Mouse (Mus musculus): ENCODE results near the gene Grin2d. TPM values are rescaled to one million over a fixed set of nuclear protein-coding genes. Genes with fewer than 3 reads are reported as not detected.

Gene Grin2d
- polyA plus RNA-seq, 1 experiment from 2014 or later, result 0.39 TPM

GRCm38 (mm10) chr7:45790721-45791120 is 87.5 kb downstream of the Grin2d start:
- 0 out of 2 replicates have a peak, but pooled peaks cover 3% of the 10 kb centered on the region for H3K4me1 ChIP-seq (replicated peaks; ENCODE audit: control insufficient read depth, insufficient read depth, low read length)
- DNase-seq (ENCODE audit: low spot score) (no peak), ATAC-seq (ENCODE audit: low FRiP score) (no peak)
- no peak overlapping the region for H3K4me2 ChIP-seq (replicated peaks; ENCODE audit: low read depth, low read length)
- no peak overlapping the region for H3K27ac ChIP-seq (ENCODE audit: low read depth, low read length)
- H3K9me3 ChIP-seq (ENCODE audit: control insufficient read depth, low read length), result no peaks in the 10 kb centered on the region
- no peak overlapping the region for H3K9ac ChIP-seq (ENCODE audit: low read depth, low read length)
- H3K4me3 ChIP-seq (ENCODE audit: low read depth, low read length), result no peak overlapping the region
- H3K27me3 ChIP-seq (ENCODE audit: control insufficient read depth, insufficient read depth, low read length), result peaks cover 2% of the 10 kb centered on the region
- 89% methylated on average over 6 of the region's 6 CpGs for WGBS
- peaks cover 13% of the 10 kb centered on the region for H3K36me3 ChIP-seq (ENCODE audit: control insufficient read depth, insufficient read depth, low read length)

GRCm38 (mm10) chr7:45787642-45788041 is 90.5 kb downstream of the Grin2d start:
- WGBS, result 85% methylated on average over 22 of the region's 22 CpGs

GRCm38 (mm10) chr7:45786661-45787413 is 91.3 kb downstream of the Grin2d start:
- H3K36me3 ChIP-seq (ENCODE audit: control insufficient read depth, insufficient read depth, low read length), result peaks cover 11% of the 10 kb centered on the region
- ATAC-seq (ENCODE audit: low FRiP score) (peak; percentile 26), DNase-seq (ENCODE audit: low spot score) (peak; percentile 59)
- H3K27ac ChIP-seq (ENCODE audit: low read depth, low read length), result peak overlapping the region; percentile 39; the same call in 1 of the 2 replicates
- H3K9me3 ChIP-seq (ENCODE audit: control insufficient read depth, low read length), result no peaks in the 10 kb centered on the region
- H3K9ac ChIP-seq (ENCODE audit: low read depth, low read length), result peak overlapping the region; percentile 86; the same call in 1 of the 2 replicates
- peak overlapping the region; percentile 79 for H3K4me2 ChIP-seq (replicated peaks; ENCODE audit: low read depth, low read length)
- no peaks in the 10 kb centered on the region for H3K27me3 ChIP-seq (ENCODE audit: control insufficient read depth, insufficient read depth, low read length)
- WGBS, result 5% methylated on average over 17 of the region's 17 CpGs
- H3K4me1 ChIP-seq (replicated peaks; ENCODE audit: control insufficient read depth, insufficient read depth, low read length), result peaks cover 6% of the 10 kb centered on the region; the same call in 1 of the 2 replicates
- peak overlapping the region; percentile 77 for H3K4me3 ChIP-seq (ENCODE audit: low read depth, low read length)

More at GRCm38 (mm10) chr7:45787642-45788041, 90.5 kb downstream of the Grin2d start:
- H3K4me1 ChIP-seq (replicated peaks; ENCODE audit: control insufficient read depth, insufficient read depth, low read length), result peaks cover 6% of the 10 kb centered on the region; the same call in 1 of the 2 replicates
- no peak for DNase-seq (ENCODE audit: low spot score)
- ATAC-seq (ENCODE audit: low FRiP score), result no peak
- H3K4me3 ChIP-seq (ENCODE audit: low read depth, low read length), result no peak overlapping the region; the same call in 1 of the 2 replicates
- no peak overlapping the region for H3K27ac ChIP-seq (ENCODE audit: low read depth, low read length)
- H3K36me3 ChIP-seq (ENCODE audit: control insufficient read depth, insufficient read depth, low read length), result peaks cover 11% of the 10 kb centered on the region
- no peak overlapping the region for H3K9ac ChIP-seq (ENCODE audit: low read depth, low read length)
- H3K9me3 ChIP-seq (ENCODE audit: control insufficient read depth, low read length), result no peaks in the 10 kb centered on the region
- no peak overlapping the region; the same call in 1 of the 2 replicates for H3K4me2 ChIP-seq (replicated peaks; ENCODE audit: low read depth, low read length)
- H3K27me3 ChIP-seq (ENCODE audit: control insufficient read depth, insufficient read depth, low read length), result no peaks in the 10 kb centered on the region

- WGBS, result under 1% methylated on average over 14 of the region's 14 CpGs
- Histone ChIP-seq H3K27me3 (ENCODE audit: control insufficient read depth, insufficient read depth, low read length) (no peaks in the 10 kb centered on the region), H3K4me3 (ENCODE audit: low read depth, low read length) (peak overlapping the region; percentile 77), H3K9me3 (ENCODE audit: control insufficient read depth, low read length) (no peaks in the 10 kb centered on the region), H3K4me2 (replicated peaks; ENCODE audit: low read depth, low read length) (peak overlapping the region; percentile 79), H3K9ac (ENCODE audit: low read depth, low read length) (peak overlapping the region; percentile 86), H3K27ac (ENCODE audit: low read depth, low read length) (peak overlapping the region; percentile 89), H3K4me1 (replicated peaks; ENCODE audit: control insufficient read depth, insufficient read depth, low read length) (peaks cover 6% of the 10 kb centered on the region; the same call in 1 of the 2 replicates), H3K36me3 (ENCODE audit: control insufficient read depth, insufficient read depth, low read length) (peaks cover 11% of the 10 kb centered on the region)
- DNase-seq (ENCODE audit: low spot score) (peak; percentile 86), ATAC-seq (ENCODE audit: low FRiP score) (peak; percentile 66)
Observed at GRCm38 (mm10) chr7:45786136-45786578, 92.0 kb downstream of the Grin2d start.

- H3K27ac ChIP-seq (ENCODE audit: low read depth, low read length), result peak overlapping the region; percentile 89
- under 1% methylated on average over 35 of the region's 42 CpGs for WGBS
- peaks cover 6% of the 10 kb centered on the region; the same call in 1 of the 2 replicates for H3K4me1 ChIP-seq (replicated peaks; ENCODE audit: control insufficient read depth, insufficient read depth, low read length)
- peaks cover 11% of the 10 kb centered on the region for H3K36me3 ChIP-seq (ENCODE audit: control insufficient read depth, insufficient read depth, low read length)
- ATAC-seq (ENCODE audit: low FRiP score), result peak; percentile 67
- peak overlapping the region; percentile 86 for H3K9ac ChIP-seq (ENCODE audit: low read depth, low read length)
- no peaks in the 10 kb centered on the region for H3K27me3 ChIP-seq (ENCODE audit: control insufficient read depth, insufficient read depth, low read length)
- H3K9me3 ChIP-seq (ENCODE audit: control insufficient read depth, low read length), result no peaks in the 10 kb centered on the region
- peak overlapping the region; percentile 79 for H3K4me2 ChIP-seq (replicated peaks; ENCODE audit: low read depth, low read length)
- peak overlapping the region; percentile 77 for H3K4me3 ChIP-seq (ENCODE audit: low read depth, low read length)
- DNase-seq (ENCODE audit: low spot score), result no peak
Observed at GRCm38 (mm10) chr7:45785388-45786135, 92.6 kb downstream of the Grin2d start.

GRCm38 (mm10) chr7:45784524-45785372 is 93.4 kb downstream of the Grin2d start, which contains the start of gene Sult2b1:
Gene Sult2b1, minus strand, starts transcription at chr7:45784669.
- H3K27me3 ChIP-seq (ENCODE audit: control insufficient read depth, insufficient read depth, low read length), result no peaks in the 10 kb centered on the region
- ATAC-seq (ENCODE audit: low FRiP score) (peak; percentile 78), DNase-seq (ENCODE audit: low spot score) (peak; percentile 96)
- H3K4me2 ChIP-seq (replicated peaks; ENCODE audit: low read depth, low read length), result peak within 1 kb of the TSS; percentile 79
- peak within 1 kb of the TSS; percentile 89 for H3K27ac ChIP-seq (ENCODE audit: low read depth, low read length)
- peak within 1 kb of the TSS; percentile 77 for H3K4me3 ChIP-seq (ENCODE audit: low read depth, low read length)
- WGBS, result 23% methylated on average over 19 of the region's 20 CpGs
- peak within 1 kb of the TSS; percentile 86 for H3K9ac ChIP-seq (ENCODE audit: low read depth, low read length)
- H3K9me3 ChIP-seq (ENCODE audit: control insufficient read depth, low read length), result no peaks in the 10 kb centered on the region
- H3K4me1 ChIP-seq (replicated peaks; ENCODE audit: control insufficient read depth, insufficient read depth, low read length), result peaks cover 6% of the 10 kb centered on the region; the same call in 1 of the 2 replicates
- peaks cover 6% of the 10 kb centered on the region for H3K36me3 ChIP-seq (ENCODE audit: control insufficient read depth, insufficient read depth, low read length)

- Histone ChIP-seq H3K27me3 (ENCODE audit: control insufficient read depth, insufficient read depth, low read length) (no peaks in the 10 kb centered on the region), H3K27ac (ENCODE audit: low read depth, low read length) (peak within 1 kb of the TSS; percentile 89), H3K9ac (ENCODE audit: low read depth, low read length) (peak within 1 kb of the TSS; percentile 60), H3K9me3 (ENCODE audit: control insufficient read depth, low read length) (no peaks in the 10 kb centered on the region), H3K4me1 (replicated peaks; ENCODE audit: control insufficient read depth, insufficient read depth, low read length) (peaks cover 6% of the 10 kb centered on the region; the same call in 1 of the 2 replicates), H3K4me2 (replicated peaks; ENCODE audit: low read depth, low read length) (peak within 1 kb of the TSS; percentile 54), H3K36me3 (ENCODE audit: control insufficient read depth, insufficient read depth, low read length) (no peaks in the 10 kb centered on the region), H3K4me3 (ENCODE audit: low read depth, low read length) (peak within 1 kb of the TSS; percentile 77)
- DNase-seq (ENCODE audit: low spot score) (peak; percentile 81), ATAC-seq (ENCODE audit: low FRiP score) (peak; percentile 31)
- WGBS, result under 1% methylated on average over 38 of the region's 38 CpGs
Observed at GRCm38 (mm10) chr7:45783511-45784091, 94.6 kb downstream of the Grin2d start, which contains the start of gene Lmtk3. Gene Lmtk3, plus strand, starts transcription at chr7:45783738.
